Mouse (Mus musculus) lung, postnatal 0 days (tissue): Measurements from ENCODE around the gene Grm2. TPM values are rescaled to one million over a fixed set of nuclear protein-coding genes. Genes with fewer than 3 reads are reported as not detected.

Experiments
- ATAC-seq: fragments of 200-750 bp; cut with Nextera tagmentation; 2 replicates; pipeline ENCODE4 v1.8.0; 2017; ENCODE audit warnings: moderate library complexity
- DNase-seq: peaks from one replicate; pipeline ENCODE4 v3.0.0-alpha.2; 2016; ENCODE audit warnings: low spot score
- H3K27ac ChIP-seq: fragments of 300-500 bp; sonication (generic); 2 replicates; pipeline ENCODE4 v1.5.1; 2014; ENCODE audit warnings: antibody characterized with exemption, mild to moderate bottlenecking, low read length, mixed read lengths
- H3K27me3 ChIP-seq: fragments of 300-500 bp; sonication (generic); replicated peaks from 2 replicates; pipeline ENCODE4 v1.6.1; 2014; ENCODE audit warnings: low read length, mixed read lengths; ENCODE audit not compliant: insufficient read depth
- H3K36me3 ChIP-seq: fragments of 300-500 bp; sonication (generic); 2 replicates; pipeline ENCODE4 v1.6.1; 2014; ENCODE audit warnings: low read length, mixed read lengths; ENCODE audit not compliant: insufficient read depth
- H3K4me1 ChIP-seq: fragments of 300-500 bp; sonication (generic); 2 replicates; pipeline ENCODE4 v1.6.1; 2014; ENCODE audit warnings: antibody characterized with exemption, low read depth, low read length, mixed read lengths; ENCODE audit not compliant: insufficient read depth
- H3K4me2 ChIP-seq: fragments of 300-500 bp; sonication (generic); replicated peaks from 2 replicates; pipeline ENCODE4 v1.6.1; 2014; ENCODE audit warnings: low read depth, mild to moderate bottlenecking, low read length, moderate library complexity, mixed read lengths
- H3K4me3 ChIP-seq: fragments of 300-500 bp; sonication (generic); 2 replicates; pipeline ENCODE4 v1.5.1; 2014; ENCODE audit warnings: low read depth, low read length
- H3K9ac ChIP-seq: fragments of 300-500 bp; sonication (generic); replicated peaks from 2 replicates; pipeline ENCODE4 v1.6.1; 2014; ENCODE audit warnings: low read depth, mild to moderate bottlenecking
- H3K9me3 ChIP-seq: fragments of 300-500 bp; sonication (generic); 2 replicates; pipeline ENCODE4 v1.6.1; 2016; ENCODE audit warnings: low read length, mixed read lengths
- CTCF ChIP-seq: IDR thresholded peaks from 2 replicates; pipeline ENCODE4 v1.5.1; 2016; ENCODE audit warnings: antibody characterized with exemption, mild to moderate bottlenecking
- EP300 ChIP-seq: IDR thresholded peaks from 2 replicates; pipeline ENCODE4 v1.6.1; 2016; ENCODE audit warnings: antibody characterized with exemption, mild to moderate bottlenecking, control low read depth
- WGBS: fragments of 180-500 bp; shearing (Covaris S2); extraction: QIAGEN DNeasy Blood & Tissue Kit; methylation state at CpG from one replicate; pipeline ENCODE4 v1.1.7; 2014; 5-methylcytosine and 5-hydroxymethylcytosine counted together
- polyA plus RNA-seq: library from polyadenylated mRNA; unstranded; fragments of >200 nt; fragmentation: Nextera tagmentation; extraction: Ambion mirVana; gene quantifications from 2 replicates; pipeline ENCODE4 v1.2.1, GENCODE M21; 2015

The Grm2 gene
- polyA plus RNA-seq, 1 experiment from 2014 or later, result not detected

DNA sequence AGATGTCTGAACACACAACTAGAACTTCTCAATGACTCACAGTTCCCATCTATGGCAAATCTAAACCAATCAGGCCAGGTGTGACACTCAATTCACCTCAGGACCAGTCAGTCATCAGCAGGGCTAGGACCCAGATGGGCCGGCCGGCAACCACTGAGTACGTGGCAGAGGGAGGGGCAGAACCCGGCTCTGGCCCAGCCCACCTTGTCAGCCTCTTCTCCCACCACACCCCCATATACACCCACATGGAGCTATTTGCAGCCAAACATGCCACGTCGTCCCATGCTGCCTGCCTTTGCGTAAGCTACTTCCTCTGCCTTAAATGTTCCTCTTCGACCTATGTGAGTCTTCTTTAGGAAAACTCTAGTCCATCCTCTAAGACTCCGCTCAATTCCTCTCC, 20.1 kb upstream of the Grm2 start:
- Histone ChIP-seq H3K9ac (no peak overlapping the region), H3K4me3 (no peak overlapping the region), H3K36me3 (peaks cover 22% of the 10 kb centered on the region; the same call in 1 of the 2 replicates), H3K27me3 (no peaks in the 10 kb centered on the region), H3K4me2 (no peak overlapping the region), H3K4me1 (no peaks in the 10 kb centered on the region), H3K27ac (no peak overlapping the region), H3K9me3 (no peaks in the 10 kb centered on the region)
- peak; percentile 24; the same call in 1 of the 2 replicates for ATAC-seq
- TF ChIP-seq EP300, result no peak
- DNase-seq, result no peak
- 73% methylated on average over 9 of the region's 9 CpGs for WGBS

- ATAC-seq (peak; percentile 78), DNase-seq (peak; percentile 80)
- Histone ChIP-seq H3K27me3 (no peaks in the 10 kb centered on the region), H3K4me3 (no peak overlapping the region), H3K4me1 (no peaks in the 10 kb centered on the region), H3K9ac (no peak overlapping the region), H3K9me3 (no peaks in the 10 kb centered on the region), H3K27ac (no peak overlapping the region), H3K36me3 (peaks cover 18% of the 10 kb centered on the region; the same call in 1 of the 2 replicates), H3K4me2 (no peak overlapping the region)
- 0% methylated on average over 1 of the region's 1 CpGs for WGBS
- no peak for TF ChIP-seq EP300
- peak; percentile 99 for TF ChIP-seq CTCF
Observed at GRCm38 (mm10) chr9:106675480-106675879, 19.6 kb upstream of the Grm2 start.

- no peak for ATAC-seq
- H3K4me1 ChIP-seq, result no peaks in the 10 kb centered on the region
- H3K4me2 ChIP-seq, result no peak overlapping the region
Observed at GRCm38 (mm10) chr9:106673860-106674259, 18.0 kb upstream of the Grm2 start.

DNA sequence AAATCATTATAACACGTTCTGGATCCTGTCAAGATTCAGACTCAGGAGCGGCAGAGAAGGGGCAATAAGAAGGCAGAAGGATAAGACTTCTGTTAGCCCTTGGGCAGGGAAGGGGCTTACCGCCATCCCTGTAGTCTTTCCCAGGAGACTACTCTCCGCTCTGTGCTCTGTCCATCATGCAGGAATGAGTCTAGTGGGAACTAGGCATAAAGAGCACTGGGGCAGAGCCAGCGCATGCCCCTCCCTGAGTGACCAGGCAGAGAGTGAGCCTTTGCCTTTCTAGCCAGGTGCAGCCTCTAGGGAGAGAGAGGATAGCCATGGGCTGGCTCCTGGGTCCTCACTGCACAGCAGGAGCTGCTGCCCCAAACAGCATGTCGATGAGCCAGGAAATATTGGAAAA, 9.0 kb upstream of the Grm2 start:
- Histone ChIP-seq H3K27ac (no peak overlapping the region), H3K4me3 (no peak overlapping the region), H3K27me3 (no peaks in the 10 kb centered on the region), H3K36me3 (peaks cover 32% of the 10 kb centered on the region), H3K4me1 (no peaks in the 10 kb centered on the region), H3K4me2 (no peak overlapping the region), H3K9me3 (no peaks in the 10 kb centered on the region), H3K9ac (no peak overlapping the region)
- no peak for DNase-seq
- TF ChIP-seq CTCF (no peak), EP300 (no peak)
- WGBS, result 91% methylated on average over 6 of the region's 6 CpGs
- ATAC-seq, result no peak

More at GRCm38 (mm10) chr9:106673860-106674259, 18.0 kb upstream of the Grm2 start:
- Histone ChIP-seq H3K27me3 (no peaks in the 10 kb centered on the region), H3K4me3 (no peak overlapping the region), H3K9ac (no peak overlapping the region), H3K9me3 (no peaks in the 10 kb centered on the region), H3K27ac (no peak overlapping the region), H3K36me3 (0 out of 2 replicates have a peak, but pooled peaks cover 19% of the 10 kb centered on the region)
- DNase-seq, result no peak
- TF ChIP-seq CTCF (no peak), EP300 (no peak)
- WGBS, result 94% methylated on average over 2 of the region's 2 CpGs

DNA sequence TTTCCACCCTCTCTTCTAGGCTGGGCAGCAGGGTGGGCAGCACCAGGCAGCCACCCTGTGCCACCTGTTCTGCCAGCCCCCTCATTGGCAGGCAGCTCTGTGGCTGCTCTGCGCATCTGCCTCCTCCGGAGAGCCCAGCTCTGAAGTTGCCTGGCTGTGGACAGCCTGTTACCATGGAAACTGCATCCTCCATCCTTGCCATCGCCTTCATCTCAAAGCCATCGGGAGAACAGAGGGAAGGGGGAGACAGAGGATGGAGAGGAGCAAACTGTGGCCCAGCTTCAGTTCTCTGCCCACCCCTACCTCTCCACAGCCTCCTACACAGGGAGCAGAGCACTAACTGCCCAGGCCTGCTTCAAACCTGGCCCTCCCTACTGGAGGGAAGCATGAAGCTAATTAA, 8.6 kb upstream of the Grm2 start:
- ATAC-seq, result no peak
- no peak for DNase-seq

DNA sequence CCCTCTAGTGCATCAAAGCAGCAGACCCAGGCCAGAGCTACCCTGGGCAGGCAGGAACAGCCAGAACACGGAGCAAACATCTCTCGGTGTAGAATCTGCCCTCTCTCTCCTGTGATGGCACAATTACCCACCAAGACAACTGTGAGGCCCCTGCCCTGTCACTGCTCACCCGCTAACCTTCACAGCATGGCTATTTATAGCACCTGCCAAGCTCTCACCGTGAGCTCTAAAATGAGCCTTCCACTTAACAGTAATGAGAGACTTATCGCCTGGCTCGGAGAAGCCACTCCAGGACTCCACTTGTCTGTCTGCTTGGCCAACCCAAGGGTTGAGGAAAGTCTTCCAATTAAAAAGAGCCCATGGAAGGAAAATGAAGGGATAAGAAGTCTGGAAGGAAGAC, 7.3 kb upstream of the Grm2 start:
- Histone ChIP-seq H3K27ac (no peak overlapping the region), H3K36me3 (peaks cover 35% of the 10 kb centered on the region)

More for the DNA sequence above, 8.6 kb upstream of the Grm2 start:
- no peaks in the 10 kb centered on the region for H3K4me1 ChIP-seq
- no peaks in the 10 kb centered on the region for H3K9me3 ChIP-seq
- H3K9ac ChIP-seq, result no peak overlapping the region
- no peak for TF ChIP-seq CTCF
- TF ChIP-seq EP300, result no peak
- H3K27ac ChIP-seq, result no peak overlapping the region
- WGBS, result 85% methylated on average over 4 of the region's 4 CpGs
- H3K27me3 ChIP-seq, result no peaks in the 10 kb centered on the region
- no peak overlapping the region for H3K4me2 ChIP-seq
- H3K4me3 ChIP-seq, result no peak overlapping the region
- peaks cover 31% of the 10 kb centered on the region for H3K36me3 ChIP-seq

GRCm38 (mm10) chr9:106659935-106660334, 4.1 kb upstream of the Grm2 start:
- Histone ChIP-seq H3K27me3 (peaks cover 9% of the 10 kb centered on the region), H3K9me3 (no peaks in the 10 kb centered on the region), H3K4me2 (no peak overlapping the region), H3K36me3 (peaks cover 19% of the 10 kb centered on the region), H3K27ac (no peak overlapping the region), H3K4me1 (0 out of 2 replicates have a peak, but pooled peaks cover 5% of the 10 kb centered on the region), H3K9ac (no peak overlapping the region), H3K4me3 (no peak overlapping the region)
- TF ChIP-seq EP300 (no peak), CTCF (no peak)
- WGBS, result 81% methylated on average over 1 of the region's 1 CpGs
- ATAC-seq (no peak), DNase-seq (no peak)

More for the DNA sequence above, 7.3 kb upstream of the Grm2 start:
- no peak overlapping the region for H3K4me2 ChIP-seq
- no peaks in the 10 kb centered on the region for H3K9me3 ChIP-seq
- no peak overlapping the region for H3K4me3 ChIP-seq
- 73% methylated on average over 6 of the region's 6 CpGs for WGBS
- ATAC-seq, result no peak
- H3K9ac ChIP-seq, result no peak overlapping the region
- DNase-seq, result no peak
- no peaks in the 10 kb centered on the region for H3K4me1 ChIP-seq
- H3K27me3 ChIP-seq, result no peaks in the 10 kb centered on the region
- TF ChIP-seq CTCF, result no peak
- no peak for TF ChIP-seq EP300
